ENCODE assay signal across 38 mouse cellular contexts in the genomic region with DNA sequence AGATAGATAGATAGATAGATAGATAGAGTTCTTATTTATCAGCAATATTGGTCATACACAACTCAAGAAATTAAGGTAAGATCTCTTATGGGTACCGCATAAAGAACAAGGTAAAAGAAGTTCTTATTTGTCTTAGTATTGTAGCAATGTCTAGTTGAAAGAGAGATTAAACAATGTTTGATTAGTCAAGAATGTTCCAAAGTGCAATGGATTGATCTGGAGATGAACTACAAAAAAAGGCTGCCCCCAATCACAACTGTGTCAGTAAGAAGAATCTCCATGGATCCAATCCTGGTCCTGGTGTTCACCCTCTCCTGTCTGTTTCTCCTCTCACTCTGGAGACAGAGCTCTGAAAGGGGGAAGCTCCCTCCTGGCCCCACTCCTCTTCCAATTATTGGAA. TPM values are rescaled to one million over a fixed set of nuclear protein-coding genes. Genes with fewer than 3 reads are reported as not detected.
"Had no signal": no experiment of that assay in that cellular context is flagged by ENCODE, and none has a peak within 500 bp of the region (broad histone marks: within the 10 kb centered on the region; RNA-seq: fewer than 3 reads in every experiment).

A gene (plus strand): TSS at position 268 of the 400 bp plus-strand sequence.

RNA-seq across cellular contexts. Expression of the gene that starts here (rescaled TPM):
- total RNA-seq: left cerebral cortex, adult 8-10 months; left cerebral cortex, postnatal 10 days; left cerebral cortex, postnatal 14 days; left cerebral cortex, postnatal 25 days; left cerebral cortex, postnatal 36 days; left cerebral cortex, postnatal 4 days; megakaryocyte progenitor cell, adult 5-6 weeks; megakaryocyte, adult 5-6 weeks; megakaryocyte-erythroid progenitor cell, adult 5-6 weeks; midbrain, postnatal 0 days; monocyte, adult 5-6 weeks had no signal
- polyA plus RNA-seq: limb, embryonic 10.5 days; limb, embryonic 11.5 days; limb, embryonic 12.5 days; limb, embryonic 13.5 days; limb, embryonic 14.5 days; limb, embryonic 15.5 days; liver, embryonic 11.5 days; liver, embryonic 12.5 days; liver, embryonic 13.5 days; liver, embryonic 14.5 days; liver, embryonic 15.5 days; liver, embryonic 16.5 days; lung, embryonic 14.5 days; lung, embryonic 15.5 days; lung, embryonic 16.5 days; lung, postnatal 0 days; macrophage; midbrain, embryonic 10.5 days; midbrain, embryonic 11.5 days; midbrain, embryonic 12.5 days; midbrain, embryonic 13.5 days; midbrain, embryonic 14.5 days; midbrain, embryonic 15.5 days; midbrain, embryonic 16.5 days; midbrain, postnatal 0 days; myocyte; neural tube, embryonic 11.5 days; neural tube, embryonic 12.5 days had no signal
